Mouse (Mus musculus): ENCODE data around the gene Trib2. TPM values are rescaled to one million over a fixed set of nuclear protein-coding genes. Genes with fewer than 3 reads are reported as not detected.

Trib2 gene
- total and polyA plus RNA-seq, 2 experiments from 2014 or later = 95.2 to 150 TPM

DNA sequence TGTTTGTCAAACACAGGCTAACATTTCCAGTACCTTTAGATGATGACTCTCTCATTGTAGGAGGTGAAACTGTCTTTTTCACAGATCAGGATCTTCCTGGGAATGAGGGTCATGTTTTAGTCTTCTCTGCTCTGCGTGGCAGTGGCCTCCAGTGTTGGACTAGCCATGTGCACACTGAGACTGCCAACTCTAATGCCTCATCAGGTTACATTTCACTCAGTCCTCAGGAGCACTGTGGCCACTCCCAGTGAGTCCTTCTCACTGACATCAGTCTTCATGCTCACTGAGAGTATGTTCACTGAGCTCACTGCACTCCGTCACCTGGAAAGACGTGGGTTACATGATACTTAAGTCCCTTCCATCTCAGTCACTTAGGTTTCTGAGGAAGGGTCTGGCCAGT, 14.0 kb upstream of the Trib2 start:
- no peak for ATAC-seq
- WGBS = 88% methylated on average over 3 of the region's 3 CpGs

DNA sequence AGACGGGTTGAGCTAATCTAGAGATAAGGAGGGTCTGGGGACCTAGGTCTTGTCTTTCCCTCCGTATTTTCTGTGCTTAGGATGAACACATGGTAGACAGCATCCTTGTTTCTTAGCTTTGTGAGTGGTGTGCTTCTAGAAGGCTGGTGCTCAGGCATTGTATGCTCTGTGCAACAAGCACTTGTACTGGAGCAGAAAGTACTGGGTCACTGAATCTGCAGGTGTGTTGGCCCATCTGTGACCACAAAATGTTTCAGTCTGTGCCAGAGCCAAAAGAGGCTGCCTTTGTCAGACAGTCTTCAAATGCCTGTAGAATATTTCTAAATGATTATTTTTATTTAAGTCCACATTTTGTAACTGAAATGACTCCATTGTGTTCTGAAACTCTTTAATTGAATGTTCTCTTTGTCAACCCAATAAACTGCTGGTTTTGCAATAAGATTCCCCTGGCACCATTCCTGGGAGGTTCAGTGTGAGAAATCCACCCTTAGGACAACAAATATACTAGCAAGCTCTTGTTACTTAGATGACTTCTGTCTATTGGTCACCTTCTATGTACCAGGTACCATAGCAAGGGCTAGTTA, 12.2 kb upstream of the Trib2 start:
- TF ChIP-seq CTCF (IDR thresholded peaks at IDR 0.05; ENCODE audit: low read depth) = no peak
- 84% methylated on average over 2 of the region's 2 CpGs for WGBS
- Histone ChIP-seq H3K36me3 (ENCODE audit: insufficient read depth, low read length) (no peaks in the 10 kb centered on the region), H3K4me3 (ENCODE audit: low read length) (no peak overlapping the region), H3K4me2 (ENCODE audit: low read depth, low read length) (no peak overlapping the region), H3K9ac (replicated peaks; ENCODE audit: low read length) (no peak overlapping the region), H3K27me3 (ENCODE audit: insufficient read depth, low read length) (no peaks in the 10 kb centered on the region), H3K9me3 (ENCODE audit: low read length) (no peaks in the 10 kb centered on the region), H3K27ac (no peak overlapping the region), H3K4me1 (ENCODE audit: insufficient read depth, low read length) (no peaks in the 10 kb centered on the region)
- no peak for DNase-seq (ENCODE audit: low spot score)
- no peak for ATAC-seq

More for the DNA sequence above, 14.0 kb upstream of the Trib2 start:
- H3K4me2 ChIP-seq (ENCODE audit: low read depth, low read length) = no peak overlapping the region
- no peaks in the 10 kb centered on the region for H3K36me3 ChIP-seq (ENCODE audit: insufficient read depth, low read length)
- no peak for TF ChIP-seq CTCF (IDR thresholded peaks at IDR 0.05; ENCODE audit: low read depth)
- no peak overlapping the region for H3K27ac ChIP-seq
- H3K9me3 ChIP-seq (ENCODE audit: low read length) = no peaks in the 10 kb centered on the region
- H3K4me1 ChIP-seq (ENCODE audit: insufficient read depth, low read length) = no peaks in the 10 kb centered on the region
- DNase-seq (ENCODE audit: low spot score) = no peak
- H3K9ac ChIP-seq (replicated peaks; ENCODE audit: low read length) = no peak overlapping the region
- H3K4me3 ChIP-seq (ENCODE audit: low read length) = no peak overlapping the region
- no peaks in the 10 kb centered on the region for H3K27me3 ChIP-seq (ENCODE audit: insufficient read depth, low read length)

DNA sequence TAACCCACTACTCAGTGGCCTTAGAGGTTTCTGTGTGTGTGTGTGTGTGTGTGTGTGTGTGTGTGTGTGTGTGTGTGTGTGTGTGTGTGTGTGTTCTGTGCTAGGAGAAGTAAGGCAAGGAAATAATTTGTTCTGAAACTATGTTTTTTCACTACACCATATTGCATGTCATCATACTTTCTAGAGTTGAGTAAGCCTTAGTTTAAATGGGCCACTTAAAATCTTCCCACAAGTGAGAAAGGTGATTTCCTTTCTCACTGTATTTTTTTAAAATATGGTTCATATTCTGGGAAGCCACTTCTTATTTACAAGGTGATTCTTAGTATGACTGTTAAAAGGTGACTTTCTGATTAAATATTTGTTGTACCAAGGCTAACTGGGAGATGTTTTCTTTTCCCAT, 4.3 kb upstream of the Trib2 start:
- no peak for TF ChIP-seq CTCF (IDR thresholded peaks at IDR 0.05; ENCODE audit: low read depth)
- DNase-seq (ENCODE audit: low spot score) = no peak

DNA sequence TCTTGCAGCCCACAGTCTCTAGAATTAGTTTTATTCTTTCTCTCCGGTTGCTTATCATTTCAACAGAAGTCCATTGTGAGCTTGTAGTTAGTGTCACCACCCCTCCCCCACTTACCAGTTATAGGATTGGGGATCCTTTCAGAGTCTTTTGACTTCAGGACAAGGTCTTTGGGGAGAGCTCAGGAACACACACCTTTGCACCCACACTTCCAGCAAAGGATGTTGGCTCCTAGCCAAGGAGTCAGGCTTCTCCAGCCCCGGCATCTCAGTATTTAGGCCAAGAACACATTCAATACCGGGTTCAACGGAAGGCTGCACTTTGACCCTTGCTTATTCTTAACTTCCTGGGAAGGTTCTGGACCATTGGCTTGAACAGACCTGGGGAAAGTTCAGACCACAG, 643 bp upstream of the Trib2 start:
- H3K9ac ChIP-seq (replicated peaks; ENCODE audit: low read length) = peak overlapping the region; percentile 98
- peak overlapping the region; percentile 72 for H3K4me2 ChIP-seq (ENCODE audit: low read depth, low read length)
- DNase-seq (ENCODE audit: low spot score) (peak; percentile 47), ATAC-seq (no peak)
- H3K4me1 ChIP-seq (ENCODE audit: insufficient read depth, low read length) = peaks cover 5% of the 10 kb centered on the region; the same call in 1 of the 2 replicates
- no peaks in the 10 kb centered on the region for H3K9me3 ChIP-seq (ENCODE audit: low read length)
- peak overlapping the region; percentile 96 for H3K27ac ChIP-seq
- H3K27me3 ChIP-seq (ENCODE audit: insufficient read depth, low read length) = no peaks in the 10 kb centered on the region
- H3K4me3 ChIP-seq (ENCODE audit: low read length) = peak overlapping the region; percentile 99
- 18% methylated on average over 4 of the region's 4 CpGs for WGBS
- H3K36me3 ChIP-seq (ENCODE audit: insufficient read depth, low read length) = no peaks in the 10 kb centered on the region
- no peak for TF ChIP-seq CTCF (IDR thresholded peaks at IDR 0.05; ENCODE audit: low read depth)

More for the DNA sequence above, 4.3 kb upstream of the Trib2 start:
- no peaks in the 10 kb centered on the region for H3K9me3 ChIP-seq (ENCODE audit: low read length)
- no peak overlapping the region for H3K4me2 ChIP-seq (ENCODE audit: low read depth, low read length)
- H3K27ac ChIP-seq = no peak overlapping the region
- no peaks in the 10 kb centered on the region for H3K27me3 ChIP-seq (ENCODE audit: insufficient read depth, low read length)
- ATAC-seq = no peak
- H3K4me3 ChIP-seq (ENCODE audit: low read length) = no peak overlapping the region
- peaks cover 5% of the 10 kb centered on the region; the same call in 1 of the 2 replicates for H3K4me1 ChIP-seq (ENCODE audit: insufficient read depth, low read length)
- no peaks in the 10 kb centered on the region for H3K36me3 ChIP-seq (ENCODE audit: insufficient read depth, low read length)
- H3K9ac ChIP-seq (replicated peaks; ENCODE audit: low read length) = no peak overlapping the region

DNA sequence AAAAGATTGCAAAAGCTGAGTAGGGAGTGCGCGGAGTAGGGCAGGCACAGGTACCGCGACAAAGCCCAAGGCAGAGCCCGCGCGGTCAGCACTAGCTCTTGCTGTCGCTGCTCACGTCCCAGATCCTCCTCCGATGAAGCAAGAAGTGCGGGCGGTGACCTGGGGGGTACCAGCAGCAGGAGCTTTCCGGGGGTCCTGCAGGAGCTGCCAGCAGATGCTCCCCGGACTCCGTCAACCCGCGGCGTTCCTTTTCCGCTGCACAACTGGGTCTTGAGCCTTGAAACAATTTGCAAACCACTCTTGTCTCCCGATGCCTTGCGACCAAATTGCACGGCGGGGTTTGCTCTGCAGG, 492 bp downstream of the Trib2 start:
- no peak for DNase-seq (ENCODE audit: low spot score)
- no peaks in the 10 kb centered on the region for H3K9me3 ChIP-seq (ENCODE audit: low read length)
- peak; percentile 25 for ATAC-seq
- no peaks in the 10 kb centered on the region for H3K36me3 ChIP-seq (ENCODE audit: insufficient read depth, low read length)
- H3K27ac ChIP-seq = peak overlapping the region; percentile 96
- H3K4me3 ChIP-seq (ENCODE audit: low read length) = peak overlapping the region; percentile 99
- peaks cover 5% of the 10 kb centered on the region; the same call in 1 of the 2 replicates for H3K4me1 ChIP-seq (ENCODE audit: insufficient read depth, low read length)
- peak overlapping the region; percentile 72 for H3K4me2 ChIP-seq (ENCODE audit: low read depth, low read length)
- no peak for TF ChIP-seq CTCF (IDR thresholded peaks at IDR 0.05; ENCODE audit: low read depth)
- H3K27me3 ChIP-seq (ENCODE audit: insufficient read depth, low read length) = no peaks in the 10 kb centered on the region
- under 1% methylated on average over 23 of the region's 23 CpGs for WGBS
- peak overlapping the region; percentile 98 for H3K9ac ChIP-seq (replicated peaks; ENCODE audit: low read length)

DNA sequence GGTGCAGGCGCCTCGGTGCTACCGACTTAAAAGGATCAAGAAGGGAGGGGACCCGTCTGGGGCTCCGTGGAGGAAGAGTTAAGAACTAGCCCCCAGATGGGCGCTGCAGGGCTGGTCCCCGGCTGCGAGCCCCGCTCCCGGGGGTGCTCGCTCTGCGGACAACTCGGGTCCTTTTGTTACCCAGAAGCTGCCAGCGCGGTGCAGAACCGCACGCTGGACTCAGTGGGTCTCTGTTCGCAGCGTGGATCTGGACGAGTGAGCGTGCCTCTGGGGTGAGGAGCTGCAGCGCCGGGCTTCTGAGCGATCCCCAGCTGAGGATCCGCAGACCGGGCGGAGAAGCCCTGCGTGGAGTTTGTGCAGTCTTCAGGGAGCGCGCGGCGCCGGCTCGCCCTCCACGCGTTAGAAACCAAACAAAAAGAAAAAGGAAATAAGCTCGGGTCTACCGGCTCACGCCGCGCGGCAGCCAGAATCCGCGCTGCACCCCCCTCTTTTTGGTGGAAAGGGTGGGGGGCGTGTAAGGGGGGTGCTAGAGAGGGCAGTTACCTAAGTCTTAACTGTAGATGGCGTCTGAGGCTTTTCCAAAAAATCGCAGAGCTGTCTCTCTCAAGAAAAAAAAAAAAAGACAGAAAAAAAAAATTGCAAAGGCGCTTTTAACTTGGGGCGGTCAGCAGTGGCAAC, 1.0 kb downstream of the Trib2 start:
- peak overlapping the region; percentile 96 for H3K27ac ChIP-seq
- no peaks in the 10 kb centered on the region for H3K9me3 ChIP-seq (ENCODE audit: low read length)
- peak overlapping the region; percentile 72 for H3K4me2 ChIP-seq (ENCODE audit: low read depth, low read length)
- H3K27me3 ChIP-seq (ENCODE audit: insufficient read depth, low read length) = no peaks in the 10 kb centered on the region
- H3K4me3 ChIP-seq (ENCODE audit: low read length) = peak overlapping the region; percentile 99
- no peaks in the 10 kb centered on the region for H3K36me3 ChIP-seq (ENCODE audit: insufficient read depth, low read length)
- WGBS = under 1% methylated on average over 49 of the region's 49 CpGs
- ATAC-seq (peak; percentile 70), DNase-seq (ENCODE audit: low spot score) (peak; percentile 94)
- peak overlapping the region; percentile 98 for H3K9ac ChIP-seq (replicated peaks; ENCODE audit: low read length)
- TF ChIP-seq CTCF (IDR thresholded peaks at IDR 0.05; ENCODE audit: low read depth) = peak; percentile 68
- peaks cover 11% of the 10 kb centered on the region; the same call in 1 of the 2 replicates for H3K4me1 ChIP-seq (ENCODE audit: insufficient read depth, low read length)

DNA sequence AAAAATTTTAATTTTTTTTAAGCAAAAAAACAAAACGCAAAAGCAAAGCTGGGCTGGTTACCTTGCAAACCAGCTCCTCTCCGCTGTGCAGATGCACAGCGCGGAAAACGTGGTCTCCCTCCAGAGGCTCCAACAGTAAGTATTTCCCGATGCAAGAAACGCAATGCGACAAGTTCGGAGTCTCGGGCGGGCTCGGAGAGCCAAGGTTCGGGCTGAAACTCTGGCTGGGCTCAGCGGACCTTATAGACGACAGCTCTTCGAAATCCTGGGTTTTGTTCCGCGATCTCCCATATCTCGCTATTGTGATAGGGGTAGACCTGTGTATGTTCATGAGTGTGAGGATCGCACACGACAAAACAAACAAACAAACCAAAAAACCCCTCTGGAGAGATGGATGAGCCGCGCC, 1.5 kb downstream of the Trib2 start:
- under 1% methylated on average over 23 of the region's 23 CpGs for WGBS
- ATAC-seq = no peak; the same call in 1 of the 2 replicates
- H3K9me3 ChIP-seq (ENCODE audit: low read length) = no peaks in the 10 kb centered on the region

More for the DNA sequence above, 1.5 kb downstream of the Trib2 start:
- Histone ChIP-seq H3K36me3 (ENCODE audit: insufficient read depth, low read length) (no peaks in the 10 kb centered on the region), H3K9ac (replicated peaks; ENCODE audit: low read length) (peak overlapping the region; percentile 98), H3K4me2 (ENCODE audit: low read depth, low read length) (peak overlapping the region; percentile 72), H3K27ac (peak overlapping the region; percentile 96), H3K4me3 (ENCODE audit: low read length) (peak overlapping the region; percentile 99), H3K27me3 (ENCODE audit: insufficient read depth, low read length) (no peaks in the 10 kb centered on the region), H3K4me1 (ENCODE audit: insufficient read depth, low read length) (peaks cover 14% of the 10 kb centered on the region; the same call in 1 of the 2 replicates)
- peak; percentile 76 for DNase-seq (ENCODE audit: low spot score)
- TF ChIP-seq CTCF (IDR thresholded peaks at IDR 0.05; ENCODE audit: low read depth) = 0 out of 2 replicates have a peak, but pooled peaks have one; percentile 1
